Mouse (Mus musculus): Measurements from ENCODE around the gene Rpn1. TPM values are rescaled to one million over a fixed set of nuclear protein-coding genes. Genes with fewer than 3 reads are reported as not detected.
A peak's percentile ranks its signal among the peaks of the same experiment; 100 is the strongest.

Gene Rpn1
- total and polyA plus RNA-seq, 2 experiments from 2014 or later: 192 to 248 TPM

DNA sequence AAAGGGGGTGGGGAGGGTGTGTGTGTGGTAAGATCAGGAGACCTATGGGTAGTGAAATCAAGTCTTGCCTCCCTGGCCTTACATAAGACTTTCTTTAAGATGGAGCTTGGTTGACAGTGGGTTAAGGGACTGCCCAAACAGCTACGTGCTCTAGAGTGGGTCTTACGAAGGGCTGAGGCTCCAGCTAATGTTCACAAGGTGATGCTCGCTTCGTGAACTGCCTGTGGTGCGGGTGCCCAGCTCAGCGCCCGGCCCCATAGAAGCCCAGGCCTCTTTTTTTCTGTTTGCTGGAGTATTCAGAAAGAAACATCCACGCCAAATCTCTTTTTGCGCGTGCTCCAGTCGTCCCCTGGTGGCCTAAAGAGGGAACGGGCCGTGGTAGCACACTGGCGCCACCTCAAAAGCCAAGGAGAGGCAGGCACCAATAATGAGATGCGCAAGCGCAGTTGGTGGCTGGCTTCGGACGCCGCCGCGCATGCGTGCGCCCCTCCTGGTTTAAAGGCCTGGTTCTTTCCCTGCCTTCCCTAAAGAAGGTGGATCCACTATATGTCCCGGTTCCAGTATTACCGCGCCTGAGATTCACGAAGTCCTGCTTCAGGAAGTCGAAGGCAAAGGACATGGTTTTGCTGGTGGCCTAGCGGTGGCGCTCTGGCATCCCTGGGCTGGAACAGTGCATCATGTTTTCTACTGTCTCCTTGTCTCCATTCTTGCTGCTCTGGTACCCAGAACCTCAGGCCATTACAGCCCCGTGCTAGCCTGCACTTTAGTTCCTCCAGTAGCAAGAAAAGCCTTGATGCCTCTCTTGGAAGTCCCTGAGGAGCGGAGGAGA, 21.7 kb downstream of the Rpn1 start:
- H3K4me1 ChIP-seq (ENCODE audit: insufficient read depth): peaks cover 4% of the 10 kb centered on the region; the same call in 1 of the 2 replicates
- peak overlapping the region; percentile 51 for H3K9ac ChIP-seq
- ATAC-seq (peak; percentile 98), DNase-seq (peak; percentile 98)
- no peaks in the 10 kb centered on the region for H3K9me3 ChIP-seq (ENCODE audit: low read length)
- H3K4me3 ChIP-seq (ENCODE audit: low read depth, low read length): peak overlapping the region; percentile 16; the same call in 1 of the 2 replicates
- peak overlapping the region; percentile 72 for H3K27ac ChIP-seq (ENCODE audit: low read depth, low read length)
- H3K27me3 ChIP-seq (ENCODE audit: insufficient read depth, low read length): no peaks in the 10 kb centered on the region
- 9% methylated on average over 32 of the region's 32 CpGs for WGBS
- peak overlapping the region; percentile 45 for H3K4me2 ChIP-seq (ENCODE audit: low read depth)
- peaks cover 38% of the 10 kb centered on the region for H3K36me3 ChIP-seq (ENCODE audit: insufficient read depth)
- peak; percentile 99 for TF ChIP-seq CTCF (IDR thresholded peaks at IDR 0.05; ENCODE audit: low read depth)

DNA sequence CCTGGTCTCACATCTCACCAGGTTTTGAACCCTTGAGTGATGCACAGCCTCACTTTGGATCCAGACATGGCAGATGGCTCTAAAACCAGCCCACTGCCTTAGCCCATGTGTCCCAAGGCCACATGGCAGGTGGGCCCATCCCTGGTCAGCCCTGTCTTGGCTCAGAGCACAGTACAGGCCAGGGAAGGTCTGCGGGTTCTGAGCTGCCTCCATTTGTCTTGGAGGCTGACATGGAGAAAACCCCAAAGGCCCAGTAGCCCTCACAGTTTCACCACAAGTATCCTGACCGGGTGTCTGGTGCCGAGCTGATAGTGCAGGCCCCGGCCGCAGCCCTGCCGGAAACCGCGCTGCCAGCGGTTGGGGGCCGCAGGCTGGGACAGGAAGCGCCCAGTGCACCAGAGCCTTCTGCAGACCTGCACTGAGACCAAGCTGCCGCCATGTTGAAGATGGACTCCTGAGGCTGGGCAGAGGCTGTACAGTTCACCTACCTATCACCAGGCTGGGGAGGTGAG, 22.4 kb downstream of the Rpn1 start:
- TF ChIP-seq CTCF (IDR thresholded peaks at IDR 0.05; ENCODE audit: low read depth): no peak
- Histone ChIP-seq H3K4me2 (ENCODE audit: low read depth) (peak overlapping the region; percentile 44), H3K4me1 (ENCODE audit: insufficient read depth) (peaks cover 4% of the 10 kb centered on the region; the same call in 1 of the 2 replicates), H3K9me3 (ENCODE audit: low read length) (no peaks in the 10 kb centered on the region), H3K9ac (peak overlapping the region; percentile 51), H3K27me3 (ENCODE audit: insufficient read depth, low read length) (no peaks in the 10 kb centered on the region), H3K27ac (ENCODE audit: low read depth, low read length) (peak overlapping the region; percentile 72), H3K4me3 (ENCODE audit: low read depth, low read length) (peak overlapping the region; percentile 16; the same call in 1 of the 2 replicates), H3K36me3 (ENCODE audit: insufficient read depth) (peaks cover 31% of the 10 kb centered on the region)
- no peak for DNase-seq
- WGBS: 99% methylated on average over 12 of the region's 12 CpGs
- ATAC-seq: peak; percentile 7

DNA sequence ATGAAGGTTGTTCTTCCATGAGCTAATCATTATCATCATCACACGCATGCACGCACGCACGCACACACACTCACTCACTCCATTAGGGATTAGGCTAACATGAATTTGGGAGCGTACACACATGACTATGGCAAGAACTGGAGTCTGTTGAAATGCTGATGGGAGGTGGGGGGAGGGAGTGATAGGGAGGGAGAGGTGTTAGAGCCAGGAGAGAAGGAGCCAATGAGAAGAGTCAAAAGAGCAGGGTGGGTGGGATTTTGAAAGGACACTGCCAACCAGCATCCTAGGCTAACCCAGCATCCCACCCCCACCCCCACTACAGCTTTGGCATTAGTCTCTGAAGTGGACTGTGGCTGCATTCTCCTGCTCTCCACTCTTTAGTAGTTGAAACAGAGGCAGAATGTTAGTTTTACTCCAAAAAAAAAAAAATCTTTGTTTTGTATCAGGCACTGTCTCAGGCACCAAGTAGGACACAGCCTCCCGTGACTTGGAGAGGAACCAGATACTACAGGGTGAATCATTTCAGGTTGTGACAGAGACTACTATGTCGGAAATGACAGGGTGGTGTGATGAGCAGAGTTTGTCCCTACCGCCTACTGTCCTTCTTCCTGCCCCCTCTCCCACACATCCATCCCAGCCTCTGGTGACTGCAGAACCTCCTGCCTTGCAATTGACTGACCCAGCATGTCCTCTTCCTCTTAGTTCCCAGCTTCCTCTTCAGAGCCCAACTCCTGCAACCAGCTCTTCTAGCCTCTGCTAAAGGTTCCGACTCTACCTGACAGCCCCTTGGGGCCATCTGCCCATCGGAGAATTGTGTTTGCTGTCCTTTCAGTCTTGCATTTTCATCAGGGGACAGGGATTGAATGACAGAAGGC, 23.6 kb downstream of the Rpn1 start:
- ATAC-seq (no peak), DNase-seq (no peak)
- TF ChIP-seq CTCF (IDR thresholded peaks at IDR 0.05; ENCODE audit: low read depth): no peak
- H3K27ac ChIP-seq (ENCODE audit: low read depth, low read length): no peak overlapping the region
- no peak overlapping the region for H3K9ac ChIP-seq
- H3K4me1 ChIP-seq (ENCODE audit: insufficient read depth): peaks cover 4% of the 10 kb centered on the region; the same call in 1 of the 2 replicates
- no peaks in the 10 kb centered on the region for H3K27me3 ChIP-seq (ENCODE audit: insufficient read depth, low read length)
- no peak overlapping the region for H3K4me3 ChIP-seq (ENCODE audit: low read depth, low read length)
- no peak overlapping the region for H3K4me2 ChIP-seq (ENCODE audit: low read depth)
- WGBS: 89% methylated on average over 10 of the region's 10 CpGs
- H3K9me3 ChIP-seq (ENCODE audit: low read length): no peaks in the 10 kb centered on the region
- peaks cover 19% of the 10 kb centered on the region for H3K36me3 ChIP-seq (ENCODE audit: insufficient read depth)

DNA sequence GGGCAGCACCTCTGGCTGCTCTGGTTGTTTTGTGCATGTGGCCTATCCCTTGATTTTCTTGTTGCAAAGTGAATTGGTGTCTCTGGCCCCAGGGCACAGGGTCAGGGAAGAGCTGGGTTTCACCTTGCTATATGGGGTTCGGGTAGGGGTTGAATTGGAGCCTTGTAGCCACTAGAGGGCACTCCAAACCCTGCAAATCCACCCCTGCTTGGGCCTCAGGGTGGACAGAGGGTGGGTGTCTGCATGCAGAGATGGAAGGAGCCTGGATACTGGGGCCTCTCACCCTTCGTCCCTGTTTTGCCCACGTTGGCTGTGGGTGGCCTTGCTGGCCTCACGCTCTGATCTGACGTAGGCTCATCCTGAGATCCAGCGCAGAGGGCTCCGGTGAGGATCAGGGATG, 28.9 kb downstream of the Rpn1 start:
- Histone ChIP-seq H3K27ac (ENCODE audit: low read depth, low read length) (no peak overlapping the region), H3K9ac (no peak overlapping the region), H3K4me3 (ENCODE audit: low read depth, low read length) (no peak overlapping the region), H3K9me3 (ENCODE audit: low read length) (no peaks in the 10 kb centered on the region), H3K36me3 (ENCODE audit: insufficient read depth) (no peaks in the 10 kb centered on the region), H3K4me1 (ENCODE audit: insufficient read depth) (no peaks in the 10 kb centered on the region), H3K27me3 (ENCODE audit: insufficient read depth, low read length) (no peaks in the 10 kb centered on the region), H3K4me2 (ENCODE audit: low read depth) (no peak overlapping the region)
- DNase-seq (peak; percentile 81), ATAC-seq (peak; percentile 89)
- 24% methylated on average over 7 of the region's 7 CpGs for WGBS
- peak; percentile 88 for TF ChIP-seq CTCF (IDR thresholded peaks at IDR 0.05; ENCODE audit: low read depth)

DNA sequence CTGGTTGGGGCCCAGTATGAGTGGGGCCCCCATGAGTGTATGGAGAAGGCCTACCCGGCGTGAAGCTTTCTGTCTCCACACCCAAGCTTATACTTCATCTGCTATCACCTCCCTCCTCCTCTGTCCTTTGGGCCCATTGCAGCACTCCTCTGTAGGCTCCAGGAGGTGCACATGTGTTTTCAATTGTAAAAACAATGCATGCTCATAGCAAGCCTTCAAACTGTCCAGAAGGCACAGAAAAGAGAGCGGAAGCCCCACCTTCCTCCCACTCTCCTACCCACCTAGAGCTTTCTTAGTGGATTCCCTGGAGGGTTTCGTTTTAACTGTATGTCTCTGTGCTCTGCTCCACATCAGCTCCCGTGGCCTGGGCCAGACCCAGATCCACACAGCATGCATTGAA, 30.1 kb downstream of the Rpn1 start:
- DNase-seq (no peak), ATAC-seq (no peak)
- no peaks in the 10 kb centered on the region for H3K36me3 ChIP-seq (ENCODE audit: insufficient read depth)
- H3K4me2 ChIP-seq (ENCODE audit: low read depth): no peak overlapping the region
- WGBS: 92% methylated on average over 5 of the region's 5 CpGs
- TF ChIP-seq CTCF (IDR thresholded peaks at IDR 0.05; ENCODE audit: low read depth): no peak
- no peaks in the 10 kb centered on the region for H3K27me3 ChIP-seq (ENCODE audit: insufficient read depth, low read length)
- H3K9ac ChIP-seq: no peak overlapping the region
- H3K4me3 ChIP-seq (ENCODE audit: low read depth, low read length): no peak overlapping the region
- H3K27ac ChIP-seq (ENCODE audit: low read depth, low read length): no peak overlapping the region
- no peaks in the 10 kb centered on the region for H3K9me3 ChIP-seq (ENCODE audit: low read length)
- H3K4me1 ChIP-seq (ENCODE audit: insufficient read depth): no peaks in the 10 kb centered on the region

DNA sequence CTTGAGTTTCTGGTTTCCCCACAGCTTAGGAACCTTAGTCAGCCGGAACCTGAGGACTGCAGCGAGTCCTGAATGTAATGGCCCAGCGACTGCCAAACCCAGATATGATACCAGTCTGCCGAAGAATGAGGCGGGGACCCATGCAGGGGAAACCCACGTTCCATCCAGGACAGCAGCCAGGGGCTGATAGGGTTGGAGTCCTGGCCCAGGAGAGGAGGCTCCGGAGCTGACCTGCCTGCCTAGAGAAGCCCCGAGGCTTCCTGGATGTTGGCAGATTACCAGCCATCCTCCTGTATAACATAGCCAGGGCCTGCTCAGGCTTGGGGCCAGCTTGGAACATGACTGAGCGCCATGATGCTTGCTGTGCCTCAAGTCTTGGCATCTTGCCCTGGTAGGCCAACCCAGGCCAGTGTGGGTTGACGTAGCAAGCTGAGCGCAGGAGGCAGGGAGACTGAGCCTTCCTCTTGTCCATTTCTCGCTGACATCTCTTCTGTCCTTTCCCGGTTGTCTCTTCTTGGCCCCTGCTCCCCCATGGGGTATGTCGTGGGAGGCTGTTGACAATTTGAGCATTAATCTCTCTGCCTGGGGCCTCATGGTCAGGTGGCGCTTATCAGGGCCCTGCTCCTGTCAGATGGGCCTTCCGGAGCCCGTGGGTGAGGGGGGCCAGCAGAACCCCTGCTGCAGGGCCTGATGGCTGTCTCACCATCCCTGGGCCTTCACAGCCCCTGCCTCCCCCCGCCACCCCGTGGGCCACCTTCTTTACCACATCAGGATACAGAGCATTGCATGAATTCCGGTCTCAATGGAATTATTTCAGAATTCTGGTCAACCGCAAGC, 32.3 kb downstream of the Rpn1 start:
- Histone ChIP-seq H3K4me1 (ENCODE audit: insufficient read depth) (no peaks in the 10 kb centered on the region), H3K4me3 (ENCODE audit: low read depth, low read length) (no peak overlapping the region), H3K9me3 (ENCODE audit: low read length) (no peaks in the 10 kb centered on the region), H3K4me2 (ENCODE audit: low read depth) (no peak overlapping the region), H3K27ac (ENCODE audit: low read depth, low read length) (no peak overlapping the region), H3K36me3 (ENCODE audit: insufficient read depth) (no peaks in the 10 kb centered on the region), H3K9ac (no peak overlapping the region), H3K27me3 (ENCODE audit: insufficient read depth, low read length) (no peaks in the 10 kb centered on the region)
- ATAC-seq (peak; percentile 44), DNase-seq (peak; percentile 49)
- TF ChIP-seq CTCF (IDR thresholded peaks at IDR 0.05; ENCODE audit: low read depth): no peak
- WGBS: 66% methylated on average over 21 of the region's 21 CpGs

Data from forebrain, postnatal 0 days (tissue).